Mouse (Mus musculus) ES-E14 (cell line): ENCODE data around the gene Tnfsf4.

ENCODE experiments used
- CHD2 ChIP-seq: IDR thresholded peaks from 2 replicates; pipeline ENCODE4 v1.6.1; 2014; ENCODE audit warnings: mild to moderate bottlenecking, low read depth, low read length, inconsistent platforms
- HCFC1 ChIP-seq: IDR thresholded peaks from 2 replicates; pipeline ENCODE4 v1.6.1; 2012; ENCODE audit warnings: low read length, inconsistent platforms, borderline replicate concordance; ENCODE audit not compliant: insufficient read depth
- MAFK ChIP-seq: IDR thresholded peaks from 2 replicates; pipeline ENCODE4 v1.6.1; 2014; ENCODE audit warnings: mild to moderate bottlenecking, low read depth, low read length, inconsistent platforms; ENCODE audit not compliant: insufficient read depth

- TF ChIP-seq CHD2 (no peak), MAFK (no peak), HCFC1 (no peak)
Measured at GRCm38 (mm10) chr1:161419926-161420325, 24.7 kb downstream of the Tnfsf4 start.
